Mouse (Mus musculus): ENCODE results near the gene Nos1. TPM values are rescaled to one million over a fixed set of nuclear protein-coding genes. Genes with fewer than 3 reads are reported as not detected.

Gene Nos1
- polyA plus RNA-seq, 1 experiment from 2014 or later = 0.50 TPM

DNA sequence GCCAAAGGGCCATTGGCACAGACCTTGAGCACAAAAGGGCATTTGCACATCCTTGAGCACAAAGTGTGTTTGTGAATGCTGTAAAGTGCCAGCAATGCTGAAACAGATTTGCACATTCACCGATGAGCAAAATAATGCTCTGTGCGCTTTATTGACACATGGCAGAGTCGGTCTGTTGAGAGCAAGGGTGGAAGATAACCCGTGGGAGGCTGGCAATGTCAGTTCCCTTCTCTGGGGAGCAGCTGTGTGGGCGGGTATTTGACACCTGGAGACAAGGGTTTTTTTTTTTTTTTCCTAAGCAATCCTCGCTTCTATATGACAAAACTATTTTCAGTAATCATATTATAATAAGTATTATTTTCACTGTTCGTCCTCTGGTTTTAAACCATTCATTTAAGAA lies 22.7 kb downstream of the Nos1 start:
- H3K36me3 ChIP-seq = no peaks in the 10 kb centered on the region
- H3K27me3 ChIP-seq (ENCODE audit: low read depth, poor library complexity, severe bottlenecking) = no peaks in the 10 kb centered on the region
- no peak overlapping the region for H3K27ac ChIP-seq
- H3K9me3 ChIP-seq (replicated peaks) = no peaks in the 10 kb centered on the region
- no peak for DNase-seq (ENCODE audit: low spot score)
- H3K4me3 ChIP-seq = no peak overlapping the region
- WGBS = 77% methylated on average over 7 of the region's 7 CpGs
- no peaks in the 10 kb centered on the region for H3K4me1 ChIP-seq

DNA sequence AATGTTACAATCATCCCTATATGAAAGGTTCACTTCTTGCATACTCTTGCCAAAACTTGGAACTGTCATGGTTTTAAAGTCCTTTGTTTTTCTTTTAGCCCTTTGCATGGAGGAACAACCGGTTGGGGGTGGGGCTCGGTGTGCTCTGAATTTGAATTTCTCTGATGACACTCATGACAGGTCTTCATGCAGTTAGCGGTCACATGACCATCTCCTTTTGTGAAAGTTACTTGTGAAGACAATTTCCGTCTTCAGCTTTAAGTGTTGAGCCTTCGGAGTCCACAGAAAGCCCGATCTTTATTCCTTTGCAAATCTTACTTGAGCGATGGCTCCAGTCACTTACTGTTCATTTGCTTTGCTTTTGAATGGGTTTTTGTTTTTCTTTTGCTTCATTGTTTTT lies 30.1 kb downstream of the Nos1 start:
- Histone ChIP-seq H3K27me3 (ENCODE audit: low read depth, poor library complexity, severe bottlenecking) (no peaks in the 10 kb centered on the region), H3K27ac (no peak overlapping the region), H3K4me3 (no peak overlapping the region), H3K36me3 (no peaks in the 10 kb centered on the region), H3K4me1 (peaks cover 5% of the 10 kb centered on the region), H3K9me3 (replicated peaks) (no peaks in the 10 kb centered on the region)
- 95% methylated on average over 7 of the region's 7 CpGs for WGBS
- DNase-seq (ENCODE audit: low spot score) = no peak

GRCm38 (mm10) chr5:117818800-117819199 lies 38.0 kb downstream of the Nos1 start:
- no peak for DNase-seq (ENCODE audit: low spot score)
- Histone ChIP-seq H3K4me1 (peaks cover 12% of the 10 kb centered on the region), H3K27me3 (ENCODE audit: low read depth, poor library complexity, severe bottlenecking) (no peaks in the 10 kb centered on the region), H3K27ac (no peak overlapping the region), H3K4me3 (no peak overlapping the region), H3K9me3 (replicated peaks) (no peaks in the 10 kb centered on the region), H3K36me3 (no peaks in the 10 kb centered on the region)
- 82% methylated on average over 6 of the region's 6 CpGs for WGBS

- 63% methylated on average over 7 of the region's 7 CpGs for WGBS
- Histone ChIP-seq H3K9me3 (replicated peaks) (no peaks in the 10 kb centered on the region), H3K27me3 (ENCODE audit: low read depth, poor library complexity, severe bottlenecking) (no peaks in the 10 kb centered on the region), H3K4me1 (peaks cover 12% of the 10 kb centered on the region), H3K36me3 (no peaks in the 10 kb centered on the region), H3K27ac (no peak overlapping the region), H3K4me3 (no peak overlapping the region)
- no peak for DNase-seq (ENCODE audit: low spot score)
Measured at GRCm38 (mm10) chr5:117820445-117820844, 39.6 kb downstream of the Nos1 start.

- Histone ChIP-seq H3K27ac (no peak overlapping the region), H3K4me1 (peaks cover 3% of the 10 kb centered on the region), H3K27me3 (ENCODE audit: low read depth, poor library complexity, severe bottlenecking) (no peaks in the 10 kb centered on the region), H3K9me3 (replicated peaks) (no peaks in the 10 kb centered on the region), H3K36me3 (no peaks in the 10 kb centered on the region), H3K4me3 (no peak overlapping the region)
- no peak for DNase-seq (ENCODE audit: low spot score)
- 92% methylated on average over 9 of the region's 9 CpGs for WGBS
Measured at GRCm38 (mm10) chr5:117823811-117824210, 43.0 kb downstream of the Nos1 start.

- Histone ChIP-seq H3K27ac (no peak overlapping the region), H3K27me3 (ENCODE audit: low read depth, poor library complexity, severe bottlenecking) (no peaks in the 10 kb centered on the region), H3K4me1 (no peaks in the 10 kb centered on the region), H3K4me3 (no peak overlapping the region), H3K36me3 (no peaks in the 10 kb centered on the region), H3K9me3 (replicated peaks) (no peaks in the 10 kb centered on the region)
- 71% methylated on average over 5 of the region's 5 CpGs for WGBS
- DNase-seq (ENCODE audit: low spot score) = no peak
Measured at GRCm38 (mm10) chr5:117824486-117824885, 43.7 kb downstream of the Nos1 start.

DNA sequence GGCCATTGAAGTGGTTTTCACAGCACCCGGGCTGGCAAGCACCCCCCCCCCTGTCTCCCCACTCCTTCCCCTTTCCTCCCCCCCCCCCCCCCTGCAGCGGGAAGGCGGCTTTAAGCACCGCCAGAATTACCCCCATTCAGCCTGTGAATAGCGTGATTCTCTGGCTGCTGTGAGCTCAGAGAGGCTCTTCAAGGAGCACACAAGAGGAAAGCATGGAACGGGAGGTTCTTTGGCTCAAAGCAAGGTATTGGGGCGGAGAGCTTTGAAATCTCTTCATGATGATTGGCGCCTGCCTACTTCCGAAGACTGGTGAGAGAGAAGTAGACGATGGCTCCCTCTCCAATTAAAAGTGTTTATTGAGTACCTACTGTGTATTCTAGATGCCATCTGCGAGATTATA lies 44.5 kb downstream of the Nos1 start:
- H3K9me3 ChIP-seq (replicated peaks) = no peaks in the 10 kb centered on the region
- WGBS = 84% methylated on average over 11 of the region's 11 CpGs
- H3K4me3 ChIP-seq = no peak overlapping the region
- no peak overlapping the region for H3K27ac ChIP-seq
- no peaks in the 10 kb centered on the region for H3K36me3 ChIP-seq
- H3K27me3 ChIP-seq (ENCODE audit: low read depth, poor library complexity, severe bottlenecking) = no peaks in the 10 kb centered on the region
- no peaks in the 10 kb centered on the region for H3K4me1 ChIP-seq
- no peak for DNase-seq (ENCODE audit: low spot score)

- 77% methylated on average over 6 of the region's 6 CpGs for WGBS
- no peak for DNase-seq (ENCODE audit: low spot score)
- H3K27me3 ChIP-seq (ENCODE audit: low read depth, poor library complexity, severe bottlenecking) = no peaks in the 10 kb centered on the region
- no peaks in the 10 kb centered on the region for H3K9me3 ChIP-seq (replicated peaks)
- no peak overlapping the region for H3K4me3 ChIP-seq
- H3K27ac ChIP-seq = no peak overlapping the region
- H3K36me3 ChIP-seq = no peaks in the 10 kb centered on the region
- no peaks in the 10 kb centered on the region for H3K4me1 ChIP-seq
Measured at GRCm38 (mm10) chr5:117827366-117827765, 46.5 kb downstream of the Nos1 start.

DNA sequence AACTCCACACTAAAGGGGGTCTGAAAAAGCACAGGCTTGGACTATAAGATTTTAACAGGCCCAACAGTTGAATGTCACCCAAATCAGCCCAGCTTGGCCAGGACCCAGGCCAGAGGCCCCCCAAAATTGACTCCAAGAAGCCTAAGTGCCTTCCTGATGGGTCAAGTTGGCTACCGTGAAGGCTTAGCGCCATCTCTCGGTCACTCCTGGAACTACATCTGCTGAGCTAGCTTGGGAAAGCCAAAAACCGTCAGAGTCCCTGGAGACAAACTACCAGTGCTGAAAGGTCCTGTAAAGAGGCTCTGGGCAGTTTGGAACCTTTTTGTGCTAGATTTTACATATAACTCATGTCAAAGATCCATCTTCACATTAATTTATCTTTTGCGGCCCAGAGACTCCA lies 56.1 kb downstream of the Nos1 start:
- no peak overlapping the region for H3K4me3 ChIP-seq
- 6% methylated on average over 5 of the region's 5 CpGs for WGBS
- H3K36me3 ChIP-seq = no peaks in the 10 kb centered on the region
- peak; percentile 86 for DNase-seq (ENCODE audit: low spot score)
- peaks cover 47% of the 10 kb centered on the region for H3K27me3 ChIP-seq (ENCODE audit: low read depth, poor library complexity, severe bottlenecking)
- H3K4me1 ChIP-seq = peaks cover 3% of the 10 kb centered on the region
- H3K27ac ChIP-seq = no peak overlapping the region
- no peaks in the 10 kb centered on the region for H3K9me3 ChIP-seq (replicated peaks)

DNA sequence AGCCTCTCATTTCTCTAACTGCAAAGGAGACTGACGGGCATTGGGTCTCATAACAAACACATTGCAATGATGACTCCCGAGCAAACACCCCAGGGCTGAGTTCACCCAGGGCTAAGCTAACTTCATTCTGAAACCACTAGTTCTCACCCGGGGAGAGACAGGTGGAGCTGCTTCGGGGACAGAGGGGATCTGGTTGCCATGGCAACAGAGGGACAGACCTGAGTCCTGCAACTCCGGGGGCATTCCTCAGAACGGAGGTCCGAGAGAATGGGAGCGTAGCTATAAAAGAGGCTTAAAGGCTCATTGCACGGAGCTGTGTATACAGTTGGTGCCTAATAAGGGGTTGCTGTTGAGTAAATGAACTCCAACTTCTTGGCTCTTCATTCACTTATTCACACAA lies 56.9 kb downstream of the Nos1 start:
- WGBS = 38% methylated on average over 9 of the region's 9 CpGs
- peaks cover 8% of the 10 kb centered on the region for H3K4me1 ChIP-seq
- H3K4me3 ChIP-seq = no peak overlapping the region
- no peaks in the 10 kb centered on the region for H3K36me3 ChIP-seq
- peaks cover 55% of the 10 kb centered on the region for H3K27me3 ChIP-seq (ENCODE audit: low read depth, poor library complexity, severe bottlenecking)
- H3K27ac ChIP-seq = no peak overlapping the region
- no peaks in the 10 kb centered on the region for H3K9me3 ChIP-seq (replicated peaks)
- DNase-seq (ENCODE audit: low spot score) = no peak

GRCm38 (mm10) chr5:117839501-117839900 lies 58.7 kb downstream of the Nos1 start:
- Histone ChIP-seq H3K36me3 (no peaks in the 10 kb centered on the region), H3K27me3 (ENCODE audit: low read depth, poor library complexity, severe bottlenecking) (peaks cover 73% of the 10 kb centered on the region), H3K4me1 (peaks cover 8% of the 10 kb centered on the region), H3K27ac (no peak overlapping the region), H3K9me3 (replicated peaks) (no peaks in the 10 kb centered on the region), H3K4me3 (no peak overlapping the region)
- 82% methylated on average over 7 of the region's 7 CpGs for WGBS
- no peak for DNase-seq (ENCODE audit: low spot score)

- WGBS = 39% methylated on average over 9 of the region's 9 CpGs
- H3K4me1 ChIP-seq = peaks cover 8% of the 10 kb centered on the region
- H3K4me3 ChIP-seq = no peak overlapping the region
- H3K27ac ChIP-seq = no peak overlapping the region
- no peaks in the 10 kb centered on the region for H3K36me3 ChIP-seq
- no peaks in the 10 kb centered on the region for H3K9me3 ChIP-seq (replicated peaks)
- peaks cover 80% of the 10 kb centered on the region for H3K27me3 ChIP-seq (ENCODE audit: low read depth, poor library complexity, severe bottlenecking)
- DNase-seq (ENCODE audit: low spot score) = no peak
Measured at GRCm38 (mm10) chr5:117840203-117840602, 59.4 kb downstream of the Nos1 start.

DNA sequence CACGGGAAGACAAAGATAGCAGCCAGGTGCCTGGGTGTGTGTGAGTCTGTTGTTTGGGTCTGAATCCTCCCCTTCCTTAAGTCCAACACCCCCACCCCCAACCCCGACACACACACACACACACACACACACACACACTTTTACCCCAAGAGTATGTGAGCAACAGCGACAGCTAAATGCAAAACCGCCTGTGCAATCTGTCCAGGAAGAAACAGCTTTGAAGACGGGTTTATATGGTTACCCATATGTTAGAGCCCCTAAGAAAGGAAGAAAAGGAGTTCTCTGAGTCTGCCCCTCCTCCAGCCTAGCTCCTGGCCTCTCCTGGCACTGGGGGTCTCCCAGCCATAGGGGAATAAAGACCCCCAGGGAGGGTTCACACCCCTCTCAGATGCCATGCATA lies 60.2 kb downstream of the Nos1 start:
- no peaks in the 10 kb centered on the region for H3K9me3 ChIP-seq (replicated peaks)
- WGBS = 36% methylated on average over 5 of the region's 5 CpGs
- no peak overlapping the region for H3K4me3 ChIP-seq
- no peak overlapping the region for H3K27ac ChIP-seq
- peaks cover 8% of the 10 kb centered on the region for H3K4me1 ChIP-seq
- no peak for DNase-seq (ENCODE audit: low spot score)
- peaks cover 88% of the 10 kb centered on the region for H3K27me3 ChIP-seq (ENCODE audit: low read depth, poor library complexity, severe bottlenecking)
- H3K36me3 ChIP-seq = no peaks in the 10 kb centered on the region

DNA sequence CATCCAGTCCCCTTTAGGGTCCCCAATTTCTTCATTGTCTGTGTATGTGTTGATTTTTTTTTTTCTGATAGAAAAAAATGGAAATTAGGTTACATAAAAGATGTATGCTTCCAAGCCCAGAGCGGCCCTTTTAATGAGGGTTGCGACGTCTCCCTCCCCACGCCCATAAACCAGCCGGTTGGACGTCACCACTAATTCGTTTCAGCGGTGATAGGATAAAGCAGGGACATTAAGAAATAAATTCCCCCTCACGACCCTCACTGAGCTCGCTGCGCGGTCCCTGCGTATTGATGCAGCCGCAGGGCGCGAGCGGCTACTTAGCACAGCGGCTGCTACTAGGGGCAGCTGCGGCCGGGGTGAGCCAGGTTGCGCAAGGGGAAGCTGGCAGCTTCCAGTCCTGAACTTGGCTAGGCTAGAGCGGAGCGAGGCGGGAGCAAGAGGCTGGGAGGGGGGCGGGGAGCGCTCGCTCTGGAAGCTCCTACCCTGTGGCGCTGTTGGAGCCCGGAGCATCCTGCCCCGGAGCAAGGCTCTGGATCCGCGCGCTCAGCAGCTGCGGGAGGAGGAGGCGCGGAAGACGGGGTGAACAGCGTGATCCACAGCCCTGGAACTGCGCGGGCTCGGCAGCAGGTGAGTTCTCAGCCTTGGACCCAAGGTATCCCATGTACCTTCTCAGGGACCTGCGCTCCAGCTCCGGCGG lies 61.0 kb downstream of the Nos1 start:
- DNase-seq (ENCODE audit: low spot score) = peak; percentile 42
- WGBS = under 1% methylated on average over 44 of the region's 44 CpGs

More for the DNA sequence above, 61.0 kb downstream of the Nos1 start:
- no peak overlapping the region for H3K27ac ChIP-seq
- H3K4me3 ChIP-seq = peak overlapping the region; percentile 24
- no peaks in the 10 kb centered on the region for H3K9me3 ChIP-seq (replicated peaks)
- H3K36me3 ChIP-seq = no peaks in the 10 kb centered on the region
- H3K27me3 ChIP-seq (ENCODE audit: low read depth, poor library complexity, severe bottlenecking) = peaks cover 92% of the 10 kb centered on the region
- H3K4me1 ChIP-seq = peaks cover 8% of the 10 kb centered on the region
